Mouse (Mus musculus): ENCODE results near the gene Itgae. TPM values are rescaled to one million over a fixed set of nuclear protein-coding genes. Genes with fewer than 3 reads are reported as not detected.

Gene Itgae
- polyA plus RNA-seq, 1 experiment from 2014 or later: 0.25 TPM

DNA sequence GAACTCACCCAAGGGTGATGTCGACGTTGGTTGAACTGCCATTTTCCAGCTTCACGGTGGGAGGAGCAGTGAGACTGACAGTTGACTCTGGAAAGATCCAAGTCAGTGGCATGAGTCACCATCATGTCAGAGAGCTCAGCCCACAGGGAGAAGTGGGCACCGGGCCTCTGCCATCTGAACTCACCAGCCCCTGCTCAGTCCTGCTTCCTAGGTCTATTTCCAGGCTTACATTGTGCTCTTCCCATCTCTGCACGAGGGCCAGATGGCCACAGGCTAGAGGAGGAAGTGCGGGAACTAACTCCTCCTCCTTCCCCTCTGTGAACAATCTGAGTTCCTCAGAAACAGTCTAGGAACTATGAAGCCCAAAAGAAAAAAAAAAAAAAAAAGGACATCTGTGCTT, 102.7 kb downstream of the Itgae start:
- peaks cover 43% of the 10 kb centered on the region for H3K36me3 ChIP-seq (ENCODE audit: control insufficient read depth, insufficient read depth, low read length)

DNA sequence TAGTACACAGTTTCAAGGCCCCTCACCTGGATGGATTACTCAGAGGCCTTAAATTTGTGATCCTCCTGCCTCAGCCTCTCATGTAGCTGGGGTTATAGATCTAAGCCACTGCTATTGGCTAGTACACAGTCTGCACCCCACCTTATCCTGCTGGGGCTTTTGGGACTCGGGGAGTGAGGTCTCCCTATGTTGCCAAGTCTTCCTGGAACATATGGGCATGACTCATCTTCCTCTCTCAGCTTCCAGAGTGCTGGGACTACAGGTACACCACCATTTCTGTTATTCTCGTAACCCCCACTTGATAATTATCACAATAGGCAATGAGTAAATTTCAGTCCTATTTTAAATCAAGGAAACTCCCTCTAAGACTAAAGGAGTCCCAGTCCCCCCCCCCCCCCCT, 104.1 kb downstream of the Itgae start:
- WGBS: 69% methylated on average over 2 of the region's 2 CpGs
- Histone ChIP-seq H3K9me3 (replicated peaks; ENCODE audit: control insufficient read depth, low read length) (no peaks in the 10 kb centered on the region), H3K9ac (ENCODE audit: low read length) (no peak overlapping the region), H3K27ac (ENCODE audit: low read depth, low read length) (no peak overlapping the region), H3K4me1 (ENCODE audit: control insufficient read depth, insufficient read depth, low read length) (0 out of 2 replicates have a peak, but pooled peaks cover 6% of the 10 kb centered on the region), H3K27me3 (replicated peaks; ENCODE audit: control insufficient read depth, insufficient read depth, low read length) (no peaks in the 10 kb centered on the region), H3K4me3 (ENCODE audit: low read depth, low read length) (no peak overlapping the region), H3K36me3 (ENCODE audit: control insufficient read depth, insufficient read depth, low read length) (peaks cover 30% of the 10 kb centered on the region), H3K4me2 (ENCODE audit: low read length) (no peak overlapping the region)
- no peak for ATAC-seq
- no peak for DNase-seq (ENCODE audit: low spot score)

More for the DNA sequence above, 102.7 kb downstream of the Itgae start:
- no peaks in the 10 kb centered on the region for H3K9me3 ChIP-seq (replicated peaks; ENCODE audit: control insufficient read depth, low read length)
- H3K27me3 ChIP-seq (replicated peaks; ENCODE audit: control insufficient read depth, insufficient read depth, low read length): no peaks in the 10 kb centered on the region
- no peak overlapping the region for H3K27ac ChIP-seq (ENCODE audit: low read depth, low read length)
- H3K4me3 ChIP-seq (ENCODE audit: low read depth, low read length): no peak overlapping the region
- no peak for ATAC-seq
- WGBS: 83% methylated on average over 6 of the region's 6 CpGs
- no peak overlapping the region for H3K4me2 ChIP-seq (ENCODE audit: low read length)
- H3K9ac ChIP-seq (ENCODE audit: low read length): no peak overlapping the region
- H3K4me1 ChIP-seq (ENCODE audit: control insufficient read depth, insufficient read depth, low read length): 0 out of 2 replicates have a peak, but pooled peaks cover 4% of the 10 kb centered on the region
- DNase-seq (ENCODE audit: low spot score): no peak

Other genes starting within 250 kb of the Itgae start
- gene Atp2a3, start 129.4 kb upstream of the Itgae start, polyA plus RNA-seq (2014; fragmentation: Nextera tagmentation; extraction: Ambion mirVana): 0.43 and 0.74 TPM in 2 replicates
- 0.53 and 0.57 TPM in 2 replicates for gene P2rx1, start 91.5 kb upstream of the Itgae start, polyA plus RNA-seq (2014; fragmentation: Nextera tagmentation; extraction: Ambion mirVana)
- gene Camkk1, start 71.6 kb upstream of the Itgae start, polyA plus RNA-seq (2014; fragmentation: Nextera tagmentation; extraction: Ambion mirVana): 8.0 and 10.8 TPM in 2 replicates
- 5.7 and 6.5 TPM in 2 replicates for gene Ncbp3, start 42.8 kb upstream of the Itgae start, polyA plus RNA-seq (2014; fragmentation: Nextera tagmentation; extraction: Ambion mirVana)
- gene Haspin, start 47.7 kb downstream of the Itgae start, polyA plus RNA-seq (2014; fragmentation: Nextera tagmentation; extraction: Ambion mirVana): 6.5 and 6.6 TPM in 2 replicates
- gene P2rx5, start 69.8 kb downstream of the Itgae start, polyA plus RNA-seq (2014; fragmentation: Nextera tagmentation; extraction: Ambion mirVana): 0.78 and 0.93 TPM in 2 replicates
- 140 and 163 TPM in 2 replicates for gene Emc6, start 86.5 kb downstream of the Itgae start, polyA plus RNA-seq (2014; fragmentation: Nextera tagmentation; extraction: Ambion mirVana)
- 193 and 203 TPM in 2 replicates for gene Tax1bp3, start 86.5 kb downstream of the Itgae start, polyA plus RNA-seq (2014; fragmentation: Nextera tagmentation; extraction: Ambion mirVana)
- gene Ctns, start 108.5 kb downstream of the Itgae start, polyA plus RNA-seq (2014; fragmentation: Nextera tagmentation; extraction: Ambion mirVana): 17.6 and 19.7 TPM in 2 replicates
- 1.1 and 1.5 TPM in 2 replicates for gene Shpk, start 108.9 kb downstream of the Itgae start, polyA plus RNA-seq (2014; fragmentation: Nextera tagmentation; extraction: Ambion mirVana)
- gene Trpv1, start 143.7 kb downstream of the Itgae start, polyA plus RNA-seq (2014; fragmentation: Nextera tagmentation; extraction: Ambion mirVana): 0.09 TPM in 1 of 2 replicates, not detected in the other
- 0.14 TPM in 1 of 2 replicates, not detected in the other for gene Trpv3, start 176.8 kb downstream of the Itgae start, polyA plus RNA-seq (2014; fragmentation: Nextera tagmentation; extraction: Ambion mirVana)
- 0.74 and 0.91 TPM in 2 replicates for gene Aspa, start 239.0 kb downstream of the Itgae start, polyA plus RNA-seq (2014; fragmentation: Nextera tagmentation; extraction: Ambion mirVana)
- not detected in 2 replicates for gene Gm49340, start 239.2 kb downstream of the Itgae start, polyA plus RNA-seq (2014; fragmentation: Nextera tagmentation; extraction: Ambion mirVana)
- not detected in 2 replicates for gene Spata22, start 239.2 kb downstream of the Itgae start, polyA plus RNA-seq (2014; fragmentation: Nextera tagmentation; extraction: Ambion mirVana)

All from forebrain, embryonic 14.5 days (tissue).